Mouse (Mus musculus): ENCODE results near the gene Itgb5.

Gene Itgb5

GRCm38 (mm10) chr16:33942341-33942740 lies 112.9 kb downstream of the Itgb5 start:
- no peak for DNase-seq

GRCm38 (mm10) chr16:33943388-33943787 lies 113.9 kb downstream of the Itgb5 start:
- no peak for DNase-seq

GRCm38 (mm10) chr16:33944126-33944525 lies 114.7 kb downstream of the Itgb5 start:
- DNase-seq, result no peak

- no peak for DNase-seq
Observed at GRCm38 (mm10) chr16:33944772-33945171, 115.3 kb downstream of the Itgb5 start.

- DNase-seq, result no peak
Observed at GRCm38 (mm10) chr16:33946021-33946420, 116.6 kb downstream of the Itgb5 start.

GRCm38 (mm10) chr16:33947664-33948571 lies 118.5 kb downstream of the Itgb5 start:
- no peak for DNase-seq

GRCm38 (mm10) chr16:33950386-33950785 lies 120.9 kb downstream of the Itgb5 start:
- no peak for DNase-seq

- peak; percentile 71 for DNase-seq
Observed at GRCm38 (mm10) chr16:33950830-33951229, 121.4 kb downstream of the Itgb5 start.

GRCm38 (mm10) chr16:33953008-33953407 lies 123.5 kb downstream of the Itgb5 start:
- DNase-seq, result no peak

GRCm38 (mm10) chr16:33954793-33955192 lies 125.3 kb downstream of the Itgb5 start:
- no peak for DNase-seq

GRCm38 (mm10) chr16:33963509-33963908 lies 134.0 kb downstream of the Itgb5 start:
- no peak for DNase-seq

- no peak for DNase-seq
Observed at GRCm38 (mm10) chr16:33965878-33966537, 136.5 kb downstream of the Itgb5 start.

GRCm38 (mm10) chr16:33966538-33967282 lies 137.2 kb downstream of the Itgb5 start, which contains the start of gene Umps:
Gene Umps, minus strand, starts transcription at chr16:33967038.
- DNase-seq, result peak; percentile 84

- no peak for DNase-seq
Observed at GRCm38 (mm10) chr16:33967283-33967640, 137.8 kb downstream of the Itgb5 start.

GRCm38 (mm10) chr16:33979855-33980254 lies 150.4 kb downstream of the Itgb5 start:
- DNase-seq, result no peak

GRCm38 (mm10) chr16:33983712-33984111 lies 154.2 kb downstream of the Itgb5 start:
- DNase-seq, result no peak

- DNase-seq, result no peak
Observed at GRCm38 (mm10) chr16:33985372-33985771, 155.9 kb downstream of the Itgb5 start.

GRCm38 (mm10) chr16:33986993-33987392 lies 157.5 kb downstream of the Itgb5 start:
- DNase-seq, result no peak

- no peak for DNase-seq
Observed at GRCm38 (mm10) chr16:33988358-33989012, 159.0 kb downstream of the Itgb5 start.

GRCm38 (mm10) chr16:33989106-33989505 lies 159.6 kb downstream of the Itgb5 start:
- DNase-seq, result no peak

- DNase-seq, result no peak
Observed at GRCm38 (mm10) chr16:33990712-33991111, 161.2 kb downstream of the Itgb5 start.

GRCm38 (mm10) chr16:33994321-33994720 lies 164.9 kb downstream of the Itgb5 start:
- no peak for DNase-seq

GRCm38 (mm10) chr16:33995496-33995895 lies 166.0 kb downstream of the Itgb5 start:
- DNase-seq, result no peak
